19 mouse cellular contexts compared by ENCODE assay signal in genomic region chr17:79602381-79602780, GRCm38 (mm10).
"Had no signal": no experiment of that assay in that cellular context is flagged by ENCODE, and none has a peak within 500 bp of the region (broad histone marks: within the 10 kb centered on the region; RNA-seq: fewer than 3 reads in every experiment).

No protein-coding gene starts in this region.

- H3K4me2 ChIP-seq: liver, embryonic 13.5 days; liver, embryonic 15.5 days; lung, embryonic 15.5 days; neural tube, embryonic 12.5 days had no signal

- DNase-seq: liver, embryonic 13.5 days; liver, postnatal 0 days; lung, adult 2 months; lung, postnatal 14 days; lung, postnatal 36 days; midbrain, embryonic 14.5 days; right cerebral cortex, postnatal 25 days; right cerebral cortex, postnatal 4 days; spleen, adult 18-20 months; thymus, adult 18-20 months; thymus, postnatal 25 days; thymus, postnatal 4 days had no signal

- H3K9me3 ChIP-seq: liver, embryonic 13.5 days; liver, embryonic 15.5 days; lung, embryonic 15.5 days; megakaryocyte, embryonic 14.5 days; neural tube, embryonic 12.5 days had no signal

- H3K27me3 ChIP-seq: liver, embryonic 13.5 days; liver, embryonic 15.5 days; lung, embryonic 15.5 days; megakaryocyte, embryonic 14.5 days; neural tube, embryonic 12.5 days had no signal

- H3K27ac ChIP-seq: liver, embryonic 13.5 days; liver, embryonic 15.5 days; lung, embryonic 15.5 days; macrophage; neural tube, embryonic 12.5 days had no signal

- H3K9ac ChIP-seq: liver, embryonic 13.5 days; liver, embryonic 15.5 days; liver, postnatal 0 days; lung, embryonic 15.5 days; neural tube, embryonic 12.5 days had no signal

- H3K4me3 ChIP-seq: liver, embryonic 13.5 days; liver, embryonic 15.5 days; lung, embryonic 15.5 days; megakaryocyte, embryonic 14.5 days; neural tube, embryonic 12.5 days had no signal

- ATAC-seq: liver, postnatal 0 days; lung, postnatal 0 days; midbrain, embryonic 16.5 days had no signal

- H3K36me3 ChIP-seq: liver, embryonic 13.5 days; liver, embryonic 15.5 days; lung, embryonic 15.5 days; neural tube, embryonic 12.5 days had no signal
